Mouse (Mus musculus) thymus, postnatal 10 days (tissue): Measurements from ENCODE around the gene Vmn1r19.
"Not testable (repeated sequence)": the region's sequence is repeated elsewhere in the genome, so short reads cannot be mapped to it uniquely, and the experiment has no call there.

Source experiments
- DNase-seq, 2 experiments: peaks; one replicate each; pipeline ENCODE4 v3.0.0; 2021; ENCODE audit warnings: low spot score in 2 of 2

The Vmn1r19 gene

GRCm38 (mm10) chr6:57403480-57403879 is at the start of gene Vmn1r19:
Gene Vmn1r19 (plus strand): TSS chr6:57403780.
- DNase-seq = not testable (repeated sequence)

- no peak for DNase-seq
Measured at GRCm38 (mm10) chr6:57356864-57357263, 46.7 kb upstream of the Vmn1r19 start.

DNA sequence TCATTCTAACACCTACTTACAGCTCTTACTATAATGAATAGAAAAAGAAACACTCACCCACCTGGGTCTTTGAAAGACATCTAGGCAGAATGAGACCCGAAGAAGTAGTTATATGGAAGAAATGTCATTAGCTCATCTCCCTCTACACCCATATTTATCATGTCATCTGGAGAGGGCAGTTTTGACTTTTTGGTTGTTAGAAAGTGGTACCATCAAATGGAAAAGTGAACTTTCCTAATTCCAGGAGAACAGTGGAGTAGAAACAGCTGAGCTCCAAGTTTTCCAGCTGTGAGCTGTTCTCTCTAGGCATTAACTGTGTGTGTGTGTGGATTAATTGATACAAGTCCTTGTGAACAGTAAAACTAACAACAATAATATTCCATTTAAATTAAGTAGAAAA is 40.0 kb upstream of the Vmn1r19 start, which contains the start of gene Vmn1r17:
Vmn1r17 (minus strand) TSS at position 101 of the 400 bp plus-strand sequence.
- DNase-seq = no peak

DNA sequence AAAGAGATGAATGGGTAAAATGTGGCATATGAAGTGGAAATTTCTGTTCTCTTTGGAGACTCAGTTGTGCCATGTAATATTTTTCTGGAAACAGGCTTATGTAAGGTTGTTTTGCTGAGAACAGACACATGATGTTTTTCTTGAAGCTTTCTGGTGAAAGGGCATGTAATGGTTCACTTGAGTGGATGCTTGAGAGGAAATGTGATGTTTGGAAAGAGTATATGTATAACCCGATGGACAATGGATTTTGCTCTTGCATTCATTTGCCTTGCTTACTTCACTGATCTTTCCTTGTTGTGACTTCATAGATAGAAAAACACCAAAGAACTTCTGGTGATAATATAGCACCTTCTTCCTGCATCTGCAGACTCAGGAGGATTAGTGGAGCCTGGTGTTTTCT is 37.7 kb upstream of the Vmn1r19 start:
- not testable (repeated sequence) for DNase-seq

DNA sequence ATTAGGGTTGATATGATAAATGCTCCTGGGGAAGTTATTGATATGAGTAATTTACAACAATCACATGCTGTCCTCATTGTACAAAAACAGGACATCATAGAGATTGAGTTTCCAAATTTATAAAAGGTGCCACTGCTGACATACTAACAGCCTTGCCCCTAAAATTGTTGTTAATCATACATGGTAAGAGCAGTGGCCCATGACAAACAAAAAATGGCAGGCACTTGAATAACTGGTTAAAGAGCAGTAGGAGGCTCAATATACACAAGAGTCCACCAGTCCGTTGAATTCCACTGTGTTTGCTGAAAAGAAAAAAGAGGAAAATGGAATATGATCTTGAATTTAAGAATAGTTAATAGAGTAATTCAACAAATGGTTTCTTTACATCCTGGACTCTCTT is 36.1 kb upstream of the Vmn1r19 start:
- DNase-seq = no peak

GRCm38 (mm10) chr6:57395683-57396082 is 7.9 kb upstream of the Vmn1r19 start, which contains the start of gene Vmn1r18:
Gene Vmn1r18 (minus strand): TSS chr6:57395783.
- no peak for DNase-seq

DNA sequence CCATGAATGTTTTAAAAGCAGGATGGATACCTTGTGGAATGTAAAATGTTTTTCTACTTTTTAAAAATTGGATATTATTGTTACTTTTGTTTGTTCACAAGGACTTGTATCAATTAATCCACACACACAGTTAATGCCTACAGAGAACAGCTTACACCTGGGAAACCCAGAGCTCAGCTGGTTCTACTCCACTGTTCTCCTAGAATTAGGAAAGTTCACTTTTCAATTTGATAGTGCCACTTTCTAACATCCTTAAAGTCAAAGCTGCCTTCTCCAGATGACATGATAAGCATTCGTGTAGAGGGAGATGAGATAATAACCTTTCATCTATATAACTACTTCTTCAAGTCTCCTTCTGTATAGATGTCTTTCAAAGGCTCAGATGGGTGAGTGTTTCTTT is 25.1 kb downstream of the Vmn1r19 start, which contains the start of gene Vmn1r20:
Vmn1r20 (plus strand) TSS at position 301 of the 400 bp plus-strand sequence.
- DNase-seq = no peak

DNA sequence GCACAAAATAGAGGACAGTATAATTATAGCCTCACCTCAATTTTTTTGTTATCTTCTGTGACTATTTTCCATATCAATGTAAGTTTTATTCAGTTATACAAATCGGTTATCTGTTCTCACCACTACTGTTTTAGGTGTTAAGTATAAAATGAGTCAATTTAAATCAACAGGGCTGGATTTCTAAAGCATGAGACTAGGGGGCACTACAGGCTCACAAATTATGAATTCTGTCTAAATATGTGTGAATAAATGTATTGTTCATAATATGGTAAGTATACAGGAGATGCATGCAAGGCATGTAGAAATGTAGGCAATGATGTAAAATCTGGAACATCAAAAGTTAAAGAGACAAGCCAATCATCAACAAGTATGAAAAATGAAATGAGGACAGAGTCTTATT is 27.6 kb downstream of the Vmn1r19 start:
- DNase-seq = peak in 1 of 2 experiments; percentile 5
